Mouse (Mus musculus) kidney, postnatal 0 days (tissue): ENCODE measurements around the gene Ctrc. TPM values are rescaled to one million over a fixed set of nuclear protein-coding genes. Genes with fewer than 3 reads are reported as not detected.

Experiments
- ATAC-seq: fragments of 200-750 bp; cut with Nextera tagmentation; replicated peaks from 2 replicates; pipeline ENCODE4 v1.8.0; 2017; ENCODE audit warnings: low read depth, moderate number of reproducible peaks, moderate TSS enrichment, moderate library complexity; ENCODE audit not compliant: low FRiP score
- DNase-seq: peaks from one replicate; pipeline ENCODE4 v3.0.0-alpha.2; 2016; ENCODE audit warnings: low spot score
- H3K27ac ChIP-seq: fragments of 300-500 bp; sonication (generic); 2 replicates; pipeline ENCODE4 v1.5.1; 2014; ENCODE audit warnings: mild to moderate bottlenecking
- H3K27me3 ChIP-seq: fragments of 300-500 bp; sonication (generic); 2 replicates; pipeline ENCODE4 v1.6.1; 2014; ENCODE audit warnings: low read length, mixed read lengths; ENCODE audit not compliant: insufficient read depth
- H3K36me3 ChIP-seq: fragments of 300-500 bp; sonication (generic); 2 replicates; pipeline ENCODE4 v1.6.1; 2014; ENCODE audit warnings: low read length, mixed read lengths; ENCODE audit not compliant: insufficient read depth
- H3K4me1 ChIP-seq: fragments of 300-500 bp; sonication (generic); replicated peaks from 2 replicates; pipeline ENCODE4 v1.6.1; 2014; ENCODE audit warnings: antibody characterized with exemption, low read length, mixed read lengths; ENCODE audit not compliant: insufficient read depth
- H3K4me2 ChIP-seq: fragments of 300-500 bp; sonication (generic); 2 replicates; pipeline ENCODE4 v1.6.1; 2014; ENCODE audit warnings: mild to moderate bottlenecking, low read length, moderate library complexity, mixed read lengths
- H3K4me3 ChIP-seq: fragments of 300-500 bp; sonication (generic); replicated peaks from 2 replicates; pipeline ENCODE4 v1.5.1; 2014; ENCODE audit warnings: low read depth, low read length
- H3K9ac ChIP-seq: fragments of 300-500 bp; sonication (generic); 2 replicates; pipeline ENCODE4 v1.6.1; 2014; ENCODE audit warnings: low read depth, low read length
- H3K9me3 ChIP-seq: fragments of 300-500 bp; sonication (generic); replicated peaks from 2 replicates; pipeline ENCODE4 v1.6.1; 2016; ENCODE audit warnings: low read length, inconsistent platforms, mixed read lengths
- CTCF ChIP-seq: IDR thresholded peaks from 2 replicates; pipeline ENCODE4 v1.5.1; 2016; ENCODE audit warnings: antibody characterized with exemption, low read depth, mild to moderate bottlenecking, moderate library complexity
- WGBS: fragments of 180-500 bp; shearing (Covaris S2); extraction: QIAGEN DNeasy Blood & Tissue Kit; methylation state at CpG from one replicate; pipeline ENCODE4 v1.1.7; 2014; 5-methylcytosine and 5-hydroxymethylcytosine counted together
- polyA plus RNA-seq: library from polyadenylated mRNA; unstranded; fragments of >200 nt; fragmentation: Nextera tagmentation; extraction: Ambion mirVana; gene quantifications from 2 replicates; pipeline ENCODE4 v1.2.1, GENCODE M21; 2015

The Ctrc gene
- polyA plus RNA-seq, 1 experiment from 2014 or later, result not detected

DNA sequence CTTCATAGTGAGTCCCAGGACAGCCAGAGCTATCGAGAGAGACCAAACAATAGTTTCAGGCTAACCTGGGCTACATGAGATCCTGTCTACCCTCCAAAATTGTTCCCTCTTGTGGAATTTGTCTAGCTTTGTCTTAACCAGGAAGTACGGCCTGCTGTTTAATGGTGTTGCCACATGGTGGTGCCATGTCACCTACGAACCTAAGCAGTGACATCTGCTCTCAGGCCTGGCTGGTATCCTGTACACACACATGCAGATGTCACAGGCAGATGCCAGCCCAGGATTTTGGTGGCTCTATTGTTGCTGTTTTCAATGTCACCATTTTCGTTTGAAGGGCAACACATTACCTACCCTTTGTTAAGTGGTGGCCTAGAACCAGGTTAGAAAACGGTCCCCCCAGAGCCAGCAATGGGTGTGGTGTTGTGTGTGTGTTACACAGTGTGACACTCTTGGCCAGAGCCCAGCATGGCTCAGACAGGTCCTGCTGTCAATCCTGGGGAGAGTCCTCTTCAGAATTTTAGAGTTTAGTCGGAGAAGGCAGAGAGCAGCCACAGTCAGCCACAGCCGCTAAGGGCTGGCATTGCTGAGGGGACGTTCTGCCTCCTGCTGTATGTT, 36.2 kb downstream of the Ctrc start:
- Histone ChIP-seq H3K9me3 (no peaks in the 10 kb centered on the region), H3K4me3 (no peak overlapping the region), H3K4me1 (no peaks in the 10 kb centered on the region), H3K9ac (no peak overlapping the region), H3K27me3 (no peaks in the 10 kb centered on the region), H3K27ac (no peak overlapping the region), H3K36me3 (peaks cover 76% of the 10 kb centered on the region), H3K4me2 (no peak overlapping the region)
- 84% methylated on average over 8 of the region's 8 CpGs for WGBS
- peak; percentile 72 for TF ChIP-seq CTCF
- peak; percentile 39 for DNase-seq
- ATAC-seq, result no peak

- 91% methylated on average over 8 of the region's 8 CpGs for WGBS
Measured at GRCm38 (mm10) chr4:141805886-141806285, 40.3 kb downstream of the Ctrc start.

DNA sequence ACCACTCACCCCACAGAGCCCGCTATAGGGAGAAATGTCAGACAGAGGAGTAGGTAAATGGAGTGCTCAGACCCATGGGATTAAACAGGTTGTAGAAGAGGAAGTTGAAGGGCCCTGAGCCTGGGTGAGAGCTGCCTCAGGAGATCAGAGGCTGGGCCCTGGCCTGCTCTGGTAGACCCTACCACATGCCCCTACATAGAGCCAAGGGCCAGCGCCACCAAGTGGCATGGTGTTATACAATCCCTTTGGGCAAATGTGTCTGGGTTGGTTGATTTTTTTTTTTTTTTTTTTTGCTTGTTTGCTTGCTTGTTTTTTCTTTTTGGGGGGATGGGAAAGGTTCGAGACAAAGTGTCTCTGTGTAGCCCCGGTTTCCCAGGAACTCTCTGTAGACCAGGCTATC, 42.1 kb downstream of the Ctrc start:
- DNase-seq, result no peak
- H3K9me3 ChIP-seq, result no peaks in the 10 kb centered on the region
- H3K9ac ChIP-seq, result no peak overlapping the region
- 95% methylated on average over 4 of the region's 4 CpGs for WGBS
- no peak overlapping the region for H3K27ac ChIP-seq
- H3K4me1 ChIP-seq, result no peaks in the 10 kb centered on the region
- no peak for ATAC-seq
- no peaks in the 10 kb centered on the region for H3K27me3 ChIP-seq
- H3K4me3 ChIP-seq, result no peak overlapping the region
- no peak; the same call in 1 of the 2 replicates for TF ChIP-seq CTCF
- H3K4me2 ChIP-seq, result no peak overlapping the region
- H3K36me3 ChIP-seq, result peaks cover 43% of the 10 kb centered on the region

More at GRCm38 (mm10) chr4:141805886-141806285, 40.3 kb downstream of the Ctrc start:
- no peak overlapping the region for H3K27ac ChIP-seq
- no peak overlapping the region for H3K4me2 ChIP-seq
- H3K36me3 ChIP-seq, result peaks cover 60% of the 10 kb centered on the region
- DNase-seq, result no peak
- no peaks in the 10 kb centered on the region for H3K27me3 ChIP-seq
- ATAC-seq, result no peak
- no peaks in the 10 kb centered on the region for H3K9me3 ChIP-seq
- no peak for TF ChIP-seq CTCF
- no peak overlapping the region for H3K4me3 ChIP-seq
- no peaks in the 10 kb centered on the region for H3K4me1 ChIP-seq
- no peak overlapping the region for H3K9ac ChIP-seq

GRCm38 (mm10) chr4:141797545-141797944, 48.6 kb downstream of the Ctrc start:
- 91% methylated on average over 5 of the region's 5 CpGs for whole genome bisulfite sequencing
- no peak overlapping the region for H3K27ac ChIP-seq
- ATAC-seq (no peak), DNase-seq (no peak)
- no peak overlapping the region for H3K9ac ChIP-seq
- H3K4me1 ChIP-seq, result peaks cover 9% of the 10 kb centered on the region; the same call in 1 of the 2 replicates
- no peaks in the 10 kb centered on the region for H3K9me3 ChIP-seq
- no peaks in the 10 kb centered on the region for H3K27me3 ChIP-seq
- no peak overlapping the region for H3K4me2 ChIP-seq
- TF ChIP-seq CTCF, result no peak
- 0 out of 2 replicates have a peak, but pooled peaks cover 6% of the 10 kb centered on the region for H3K36me3 ChIP-seq
- no peak overlapping the region for H3K4me3 ChIP-seq

DNA sequence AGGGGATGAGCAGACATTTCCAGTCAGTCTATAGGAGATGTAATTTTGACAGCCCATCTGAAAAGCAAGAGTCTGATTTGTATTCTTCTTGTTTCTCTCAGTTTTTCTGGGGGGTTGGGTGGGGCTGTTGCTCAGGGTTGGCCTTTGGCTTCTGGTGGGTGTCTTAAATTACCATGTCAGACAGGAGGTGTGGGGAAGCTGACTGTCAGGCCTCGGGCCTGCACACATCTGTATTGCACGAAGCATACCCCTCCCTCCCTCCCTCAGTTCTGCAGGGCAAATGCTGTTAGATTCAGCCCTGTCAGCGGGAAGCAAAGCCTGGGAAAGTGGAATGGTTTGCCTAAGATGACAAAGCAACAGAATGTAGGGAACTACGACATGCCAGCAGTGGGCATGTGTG, 49.2 kb downstream of the Ctrc start:
- DNase-seq (no peak), ATAC-seq (no peak)
- 0 out of 2 replicates have a peak, but pooled peaks cover 6% of the 10 kb centered on the region for H3K36me3 ChIP-seq
- H3K4me3 ChIP-seq, result no peak overlapping the region
- no peaks in the 10 kb centered on the region for H3K27me3 ChIP-seq
- TF ChIP-seq CTCF, result no peak
- no peaks in the 10 kb centered on the region for H3K9me3 ChIP-seq
- 67% methylated on average over 4 of the region's 4 CpGs for WGBS
- H3K4me2 ChIP-seq, result no peak overlapping the region
- peaks cover 9% of the 10 kb centered on the region; the same call in 1 of the 2 replicates for H3K4me1 ChIP-seq
- no peak overlapping the region for H3K27ac ChIP-seq
- H3K9ac ChIP-seq, result no peak overlapping the region

DNA sequence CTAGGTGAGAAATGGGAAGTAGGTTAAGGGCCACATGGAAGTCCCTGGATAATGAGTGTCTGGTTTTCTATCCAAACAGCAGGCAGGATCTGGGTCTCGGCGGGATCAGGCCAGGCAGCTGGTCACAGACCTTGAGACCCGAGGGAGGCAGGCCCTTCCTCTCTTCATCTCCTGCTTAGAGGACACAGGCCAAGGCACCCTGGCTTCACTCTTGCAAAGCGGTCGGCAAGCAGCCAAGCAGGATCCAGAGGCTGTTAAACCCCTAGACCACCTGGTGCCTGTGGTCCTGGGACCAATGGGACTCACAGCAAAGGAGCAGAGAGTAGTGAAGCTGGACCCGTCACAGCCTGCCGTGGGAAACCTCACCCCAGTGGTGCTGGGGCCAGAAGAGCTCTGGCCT, 49.8 kb downstream of the Ctrc start:
- H3K36me3 ChIP-seq, result 0 out of 2 replicates have a peak, but pooled peaks cover 6% of the 10 kb centered on the region
- 70% methylated on average over 7 of the region's 7 CpGs for WGBS
- DNase-seq (no peak), ATAC-seq (no peak)
- no peaks in the 10 kb centered on the region for H3K9me3 ChIP-seq
- TF ChIP-seq CTCF, result no peak
- no peak overlapping the region for H3K4me2 ChIP-seq
- H3K27ac ChIP-seq, result no peak overlapping the region
- H3K9ac ChIP-seq, result no peak overlapping the region
- H3K4me3 ChIP-seq, result no peak overlapping the region
- H3K4me1 ChIP-seq, result peaks cover 9% of the 10 kb centered on the region; the same call in 1 of the 2 replicates
- H3K27me3 ChIP-seq, result no peaks in the 10 kb centered on the region
